Mouse (Mus musculus) embryonic fibroblast, embryonic 13.5 days (primary cell): Measurements from ENCODE around the gene Hip1.

Experiments
- CTCF ChIP-seq: IDR thresholded peaks from 2 replicates; pipeline ENCODE4 v1.5.1; 2011; ENCODE audit warnings: mild to moderate bottlenecking, control low read depth, low read length, moderate library complexity, borderline replicate concordance; ENCODE audit not compliant: insufficient read depth
- POLR2A ChIP-seq: IDR thresholded peaks from 2 replicates; pipeline ENCODE4 v1.6.1; 2011; ENCODE audit warnings: low read depth, mild to moderate bottlenecking, control low read depth, low read length, moderate library complexity

GRCm38 (mm10) chr5:135568698-135569097, 23.8 kb upstream of the Hip1 start:
- TF ChIP-seq CTCF (no peak), POLR2A (no peak)
